Mouse (Mus musculus): ENCODE results near the gene Ivns1abp.

- TF ChIP-seq GATA1 (IDR thresholded peaks at IDR 0.05; ENCODE audit: borderline replicate concordance, low read length) = no peak
- no peak for TF ChIP-seq CTCF (IDR thresholded peaks at IDR 0.05; ENCODE audit: low read depth, low read length)
Observed at GRCm38 (mm10) chr1:151367721-151368324, 23.5 kb downstream of the Ivns1abp start.

Data from G1E (cell line).